Mouse (Mus musculus): ENCODE measurements around the gene Rasa3.

The Rasa3 gene

GRCm38 (mm10) chr8:13685674-13686314, 8.4 kb upstream of the Rasa3 start:
- DNase-seq (ENCODE audit: low read depth): no peak

- DNase-seq (ENCODE audit: low read depth): no peak
Measured at GRCm38 (mm10) chr8:13684131-13684530, 6.7 kb upstream of the Rasa3 start.

- no peak for DNase-seq (ENCODE audit: low read depth)
Measured at GRCm38 (mm10) chr8:13678182-13678581, 779 bp upstream of the Rasa3 start.

GRCm38 (mm10) chr8:13676701-13677412, 546 bp downstream of the Rasa3 start:
- DNase-seq (ENCODE audit: low read depth): peak; percentile 86

GRCm38 (mm10) chr8:13676302-13676700, 1.1 kb downstream of the Rasa3 start:
- peak; percentile 74 for DNase-seq (ENCODE audit: low read depth)

- no peak for DNase-seq (ENCODE audit: low read depth)
Measured at GRCm38 (mm10) chr8:13675524-13675923, 1.9 kb downstream of the Rasa3 start.

- no peak for DNase-seq (ENCODE audit: low read depth)
Measured at GRCm38 (mm10) chr8:13675121-13675520, 2.3 kb downstream of the Rasa3 start.

- peak; percentile 33 for DNase-seq (ENCODE audit: low read depth)
Measured at GRCm38 (mm10) chr8:13674294-13675010, 3.0 kb downstream of the Rasa3 start.

- no peak for DNase-seq (ENCODE audit: low read depth)
Measured at GRCm38 (mm10) chr8:13673215-13673614, 4.2 kb downstream of the Rasa3 start.

- peak; percentile 25 for DNase-seq (ENCODE audit: low read depth)
Measured at GRCm38 (mm10) chr8:13671246-13672003, 6.0 kb downstream of the Rasa3 start.

- no peak for DNase-seq (ENCODE audit: low read depth)
Measured at GRCm38 (mm10) chr8:13670011-13670471, 7.4 kb downstream of the Rasa3 start.

GRCm38 (mm10) chr8:13668367-13668766, 9.0 kb downstream of the Rasa3 start:
- peak; percentile 63 for DNase-seq (ENCODE audit: low read depth)

GRCm38 (mm10) chr8:13667917-13668316, 9.5 kb downstream of the Rasa3 start:
- peak; percentile 50 for DNase-seq (ENCODE audit: low read depth)

- no peak for DNase-seq (ENCODE audit: low read depth)
Measured at GRCm38 (mm10) chr8:13665944-13666343, 11.5 kb downstream of the Rasa3 start.

GRCm38 (mm10) chr8:13665538-13665937, 11.9 kb downstream of the Rasa3 start:
- no peak for DNase-seq (ENCODE audit: low read depth)

- no peak for DNase-seq (ENCODE audit: low read depth)
Measured at GRCm38 (mm10) chr8:13664711-13665210, 12.6 kb downstream of the Rasa3 start.

GRCm38 (mm10) chr8:13660323-13660722, 17.1 kb downstream of the Rasa3 start:
- no peak for DNase-seq (ENCODE audit: low read depth)

GRCm38 (mm10) chr8:13657479-13657878, 19.9 kb downstream of the Rasa3 start:
- DNase-seq (ENCODE audit: low read depth): no peak

- DNase-seq (ENCODE audit: low read depth): peak; percentile 50
Measured at GRCm38 (mm10) chr8:13655033-13655351, 22.4 kb downstream of the Rasa3 start.

- DNase-seq (ENCODE audit: low read depth): no peak
Measured at GRCm38 (mm10) chr8:13654350-13655032, 22.9 kb downstream of the Rasa3 start.

- peak; percentile 84 for DNase-seq (ENCODE audit: low read depth)
Measured at GRCm38 (mm10) chr8:13650541-13651191, 26.7 kb downstream of the Rasa3 start.
